Mouse (Mus musculus): Measurements from ENCODE around the gene Pcdh10. TPM values are rescaled to one million over a fixed set of nuclear protein-coding genes. Genes with fewer than 3 reads are reported as not detected.

Pcdh10 gene
- total and polyA plus RNA-seq, 2 experiments = not detected

GRCm38 (mm10) chr3:45383831-45384230 is 5.6 kb downstream of the Pcdh10 start:
- WGBS = 71% methylated on average over 2 of the region's 2 CpGs

GRCm38 (mm10) chr3:45385028-45385427 is 6.8 kb downstream of the Pcdh10 start:
- Histone ChIP-seq H3K79me2 (ENCODE audit: control insufficient read depth, insufficient read depth, low read length) (no peaks in the 10 kb centered on the region), H3K4me1 (ENCODE audit: control insufficient read depth, insufficient read depth, low read length) (no peaks in the 10 kb centered on the region), H3K27ac (replicated peaks; ENCODE audit: insufficient read depth, low read depth, low read length) (no peak overlapping the region), H3K36me3 (ENCODE audit: control insufficient read depth, insufficient read depth, low read length) (no peaks in the 10 kb centered on the region), H3K27me3 (ENCODE audit: control insufficient read depth, insufficient read depth, low read length) (peaks cover 18% of the 10 kb centered on the region), H3K4me3 (ENCODE audit: insufficient read depth, low read depth, low read length) (no peak overlapping the region), H3K9ac (ENCODE audit: low read depth, low read length) (no peak overlapping the region)
- no peak for DNase-seq (ENCODE audit: extremely low read depth, low read depth, low spot score)
- TF ChIP-seq CTCF (IDR thresholded peaks at IDR 0.05; ENCODE audit: low read depth, low read length) (no peak), POLR2A (IDR thresholded peaks at IDR 0.05; ENCODE audit: extremely low read depth, insufficient read depth, low read length) (no peak)
- WGBS = 92% methylated on average over 3 of the region's 3 CpGs

More at GRCm38 (mm10) chr3:45383831-45384230, 5.6 kb downstream of the Pcdh10 start:
- no peaks in the 10 kb centered on the region for H3K4me1 ChIP-seq (ENCODE audit: control insufficient read depth, insufficient read depth, low read length)
- H3K4me3 ChIP-seq (ENCODE audit: insufficient read depth, low read depth, low read length) = no peak overlapping the region
- no peak overlapping the region for H3K9ac ChIP-seq (ENCODE audit: low read depth, low read length)
- H3K79me2 ChIP-seq (ENCODE audit: control insufficient read depth, insufficient read depth, low read length) = no peaks in the 10 kb centered on the region
- TF ChIP-seq POLR2A (IDR thresholded peaks at IDR 0.05; ENCODE audit: extremely low read depth, insufficient read depth, low read length) = no peak
- no peak for TF ChIP-seq CTCF (IDR thresholded peaks at IDR 0.05; ENCODE audit: low read depth, low read length)
- H3K27me3 ChIP-seq (ENCODE audit: control insufficient read depth, insufficient read depth, low read length) = peaks cover 24% of the 10 kb centered on the region
- no peak overlapping the region for H3K27ac ChIP-seq (replicated peaks; ENCODE audit: insufficient read depth, low read depth, low read length)
- H3K36me3 ChIP-seq (ENCODE audit: control insufficient read depth, insufficient read depth, low read length) = no peaks in the 10 kb centered on the region
- DNase-seq (ENCODE audit: extremely low read depth, low read depth, low spot score) = no peak

DNA sequence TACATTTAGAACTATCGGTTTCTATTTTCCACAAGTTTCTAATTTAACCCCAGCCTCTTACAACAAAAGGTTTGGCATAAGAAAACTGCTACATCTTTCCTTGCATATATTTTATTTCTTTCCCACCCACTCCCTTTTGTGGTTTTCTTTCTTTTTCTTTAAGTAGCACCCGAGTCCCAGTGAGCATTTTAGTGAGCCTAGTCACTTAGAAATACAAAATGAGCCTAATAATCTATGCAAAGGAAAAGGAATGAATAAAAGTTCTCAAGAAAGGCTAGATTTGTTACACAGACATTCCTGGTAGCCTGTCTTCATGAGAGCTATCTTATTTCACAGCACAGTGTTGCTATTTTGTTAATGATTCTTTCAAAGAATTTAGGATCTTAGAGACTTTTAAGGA is 7.3 kb downstream of the Pcdh10 start:
- no peak overlapping the region for H3K27ac ChIP-seq (replicated peaks; ENCODE audit: insufficient read depth, low read depth, low read length)
- H3K4me3 ChIP-seq (ENCODE audit: insufficient read depth, low read depth, low read length) = no peak overlapping the region
- TF ChIP-seq POLR2A (IDR thresholded peaks at IDR 0.05; ENCODE audit: extremely low read depth, insufficient read depth, low read length) (no peak), CTCF (IDR thresholded peaks at IDR 0.05; ENCODE audit: low read depth, low read length) (no peak)
- no peaks in the 10 kb centered on the region for H3K36me3 ChIP-seq (ENCODE audit: control insufficient read depth, insufficient read depth, low read length)
- peaks cover 14% of the 10 kb centered on the region for H3K27me3 ChIP-seq (ENCODE audit: control insufficient read depth, insufficient read depth, low read length)
- 72% methylated on average over 2 of the region's 2 CpGs for WGBS
- H3K9ac ChIP-seq (ENCODE audit: low read depth, low read length) = no peak overlapping the region
- H3K79me2 ChIP-seq (ENCODE audit: control insufficient read depth, insufficient read depth, low read length) = no peaks in the 10 kb centered on the region
- H3K4me1 ChIP-seq (ENCODE audit: control insufficient read depth, insufficient read depth, low read length) = no peaks in the 10 kb centered on the region
- no peak for DNase-seq (ENCODE audit: extremely low read depth, low read depth, low spot score)

GRCm38 (mm10) chr3:45386512-45386911 is 8.3 kb downstream of the Pcdh10 start:
- no peak for TF ChIP-seq POLR2A (IDR thresholded peaks at IDR 0.05; ENCODE audit: extremely low read depth, insufficient read depth, low read length)
- H3K36me3 ChIP-seq (ENCODE audit: control insufficient read depth, insufficient read depth, low read length) = no peaks in the 10 kb centered on the region

GRCm38 (mm10) chr3:45397101-45397500 is 18.9 kb downstream of the Pcdh10 start:
- TF ChIP-seq CTCF (IDR thresholded peaks at IDR 0.05; ENCODE audit: low read depth, low read length) (no peak), POLR2A (IDR thresholded peaks at IDR 0.05; ENCODE audit: extremely low read depth, insufficient read depth, low read length) (no peak)
- Histone ChIP-seq H3K4me1 (ENCODE audit: control insufficient read depth, insufficient read depth, low read length) (no peaks in the 10 kb centered on the region), H3K27ac (replicated peaks; ENCODE audit: insufficient read depth, low read depth, low read length) (no peak overlapping the region), H3K9ac (ENCODE audit: low read depth, low read length) (no peak overlapping the region), H3K27me3 (ENCODE audit: control insufficient read depth, insufficient read depth, low read length) (no peaks in the 10 kb centered on the region), H3K79me2 (ENCODE audit: control insufficient read depth, insufficient read depth, low read length) (no peaks in the 10 kb centered on the region), H3K4me3 (ENCODE audit: insufficient read depth, low read depth, low read length) (no peak overlapping the region), H3K36me3 (ENCODE audit: control insufficient read depth, insufficient read depth, low read length) (no peaks in the 10 kb centered on the region)
- WGBS = 69% methylated on average over 4 of the region's 4 CpGs
- DNase-seq (ENCODE audit: extremely low read depth, low read depth, low spot score) = no peak

More at GRCm38 (mm10) chr3:45386512-45386911, 8.3 kb downstream of the Pcdh10 start:
- Histone ChIP-seq H3K27ac (replicated peaks; ENCODE audit: insufficient read depth, low read depth, low read length) (no peak overlapping the region), H3K27me3 (ENCODE audit: control insufficient read depth, insufficient read depth, low read length) (peaks cover 3% of the 10 kb centered on the region), H3K9ac (ENCODE audit: low read depth, low read length) (no peak overlapping the region), H3K4me3 (ENCODE audit: insufficient read depth, low read depth, low read length) (no peak overlapping the region), H3K79me2 (ENCODE audit: control insufficient read depth, insufficient read depth, low read length) (no peaks in the 10 kb centered on the region), H3K4me1 (ENCODE audit: control insufficient read depth, insufficient read depth, low read length) (no peaks in the 10 kb centered on the region)
- no peak for DNase-seq (ENCODE audit: extremely low read depth, low read depth, low spot score)
- WGBS = 66% methylated on average over 2 of the region's 2 CpGs

GRCm38 (mm10) chr3:45403239-45403638 is 25.0 kb downstream of the Pcdh10 start:
- H3K36me3 ChIP-seq (ENCODE audit: control insufficient read depth, insufficient read depth, low read length) = no peaks in the 10 kb centered on the region
- H3K79me2 ChIP-seq (ENCODE audit: control insufficient read depth, insufficient read depth, low read length) = no peaks in the 10 kb centered on the region
- no peak overlapping the region for H3K9ac ChIP-seq (ENCODE audit: low read depth, low read length)
- no peak for TF ChIP-seq POLR2A (IDR thresholded peaks at IDR 0.05; ENCODE audit: extremely low read depth, insufficient read depth, low read length)
- TF ChIP-seq CTCF (IDR thresholded peaks at IDR 0.05; ENCODE audit: low read depth, low read length) = no peak
- H3K4me1 ChIP-seq (ENCODE audit: control insufficient read depth, insufficient read depth, low read length) = no peaks in the 10 kb centered on the region
- no peaks in the 10 kb centered on the region for H3K27me3 ChIP-seq (ENCODE audit: control insufficient read depth, insufficient read depth, low read length)
- no peak overlapping the region for H3K27ac ChIP-seq (replicated peaks; ENCODE audit: insufficient read depth, low read depth, low read length)
- no peak overlapping the region for H3K4me3 ChIP-seq (ENCODE audit: insufficient read depth, low read depth, low read length)
- DNase-seq (ENCODE audit: extremely low read depth, low read depth, low spot score) = no peak
- 82% methylated on average over 2 of the region's 2 CpGs for WGBS

All from liver, adult 2 months (tissue).